Mouse (Mus musculus) CH12.LX (cell line): ENCODE measurements around the gene Uggt2. TPM values are rescaled to one million over a fixed set of nuclear protein-coding genes. Genes with fewer than 3 reads are reported as not detected.

Experiments used
- DNase-seq: peaks from one replicate; pipeline ENCODE4 v3.0.0-alpha.2; 2013; ENCODE audit errors: extremely low read depth
- H3K27ac ChIP-seq: 2 replicates; pipeline ENCODE4 v1.5.1; 2012; ENCODE audit warnings: low read depth, mild to moderate bottlenecking, control low read depth, moderate library complexity; ENCODE audit not compliant: insufficient read depth
- H3K27me3 ChIP-seq: replicated peaks from 2 replicates; pipeline ENCODE3; 2012; ENCODE audit warnings: inconsistent platforms
- H3K36me3 ChIP-seq, 2 experiments: replicated peaks in 1 of 2; 2 replicates each; pipeline versions ENCODE3 to v1.6.1; 2012; ENCODE audit warnings: inconsistent platforms in 1 of 2, low read length in 1 of 2, mild to moderate bottlenecking in 1 of 2, mixed read lengths in 1 of 2, moderate library complexity in 1 of 2; ENCODE audit not compliant: control insufficient read depth in 1 of 2, insufficient read depth in 1 of 2
- H3K4me1 ChIP-seq, 2 experiments: 2 replicates each; pipeline ENCODE4 v1.6.1; 2012; ENCODE audit warnings: inconsistent platforms in 1 of 2, moderate library complexity in 1 of 2; ENCODE audit not compliant: insufficient read depth in 2 of 2, control insufficient read depth in 1 of 2
- H3K4me2 ChIP-seq: 2 replicates; pipeline ENCODE4 v1.6.1; 2012; ENCODE audit warnings: low read depth, mild to moderate bottlenecking, control low read depth; ENCODE audit not compliant: poor library complexity, insufficient read depth, severe bottlenecking
- H3K4me3 ChIP-seq, 3 experiments: fragments of 150-350 bp in 1 of 3; sonication (generic) in 1 of 3; replicated peaks in 1 of 3; 2 replicates each; pipeline versions ENCODE3 to v1.5.1; 2011 to 2012; ENCODE audit warnings: low read depth in 2 of 3, low read length in 2 of 3, mild to moderate bottlenecking in 2 of 3, moderate library complexity in 2 of 3, control low read depth in 1 of 3, improper control_type of control experiment in 1 of 3, inconsistent platforms in 1 of 3, mixed read lengths in 1 of 3; ENCODE audit not compliant: poor library complexity in 1 of 3
- H3K79me2 ChIP-seq: replicated peaks from 2 replicates; pipeline ENCODE4 v1.6.1; 2012; ENCODE audit warnings: mild to moderate bottlenecking, moderate library complexity; ENCODE audit not compliant: control insufficient read depth, poor library complexity, insufficient read depth, severe bottlenecking; ENCODE audit errors: extremely low read depth
- H3K9ac ChIP-seq: 2 replicates; pipeline ENCODE4 v1.6.1; 2012; ENCODE audit warnings: low read depth, mild to moderate bottlenecking, control low read depth, moderate library complexity; ENCODE audit not compliant: insufficient read depth
- H3K9me3 ChIP-seq: replicated peaks from 2 replicates; pipeline ENCODE3; 2012; ENCODE audit warnings: low read length, inconsistent platforms, mixed read lengths
- BHLHE40 ChIP-seq: IDR thresholded peaks from 2 replicates; pipeline ENCODE4 v1.6.1; 2011; ENCODE audit warnings: mild to moderate bottlenecking, low read depth, low read length, improper control_type of control experiment
- CTCF ChIP-seq, 2 experiments: IDR thresholded peaks in 1 of 2; conservative IDR thresholded peaks in 1 of 2; 2 replicates each; pipeline ENCODE4 v1.5.1; 2011 to 2012; ENCODE audit warnings: low read depth in 2 of 2, low read length in 2 of 2, improper control_type of control experiment in 1 of 2, inconsistent platforms in 1 of 2, mild to moderate bottlenecking in 1 of 2, moderate library complexity in 1 of 2
- E2F4 ChIP-seq: IDR thresholded peaks from 2 replicates; pipeline ENCODE4 v1.6.1; 2011; ENCODE audit warnings: low read depth, low read length, improper control_type of control experiment; ENCODE audit not compliant: insufficient replicate concordance
- ETS1 ChIP-seq: conservative IDR thresholded peaks from 2 replicates; pipeline ENCODE4 v1.6.1; 2012; ENCODE audit warnings: low read depth, mild to moderate bottlenecking, inconsistent platforms, low read length, improper control_type of control experiment, moderate library complexity
- IRF4 ChIP-seq: IDR thresholded peaks from 2 replicates; pipeline ENCODE4 v1.6.1; 2014; ENCODE audit warnings: low read depth, mild to moderate bottlenecking, inconsistent platforms, low read length, improper control_type of control experiment
- KAT2A ChIP-seq: IDR thresholded peaks from 2 replicates; pipeline ENCODE4 v1.6.1; 2012; ENCODE audit warnings: low read length, improper control_type of control experiment, inconsistent platforms; ENCODE audit not compliant: insufficient replicate concordance
- MAZ ChIP-seq: IDR thresholded peaks from 2 replicates; pipeline ENCODE4 v1.6.1; 2012; ENCODE audit warnings: low read depth, mild to moderate bottlenecking, inconsistent platforms, low read length, improper control_type of control experiment, moderate library complexity
- MYC ChIP-seq: IDR thresholded peaks from 2 replicates; pipeline ENCODE4 v1.6.1; 2011; ENCODE audit warnings: low read depth, mild to moderate bottlenecking, improper control_type of control experiment, low read length
- RAD21 ChIP-seq: IDR thresholded peaks from 2 replicates; pipeline ENCODE4 v1.6.1; 2011; ENCODE audit warnings: low read depth, mild to moderate bottlenecking, low read length, improper control_type of control experiment, moderate library complexity
- RCOR1 ChIP-seq: conservative IDR thresholded peaks from 2 replicates; pipeline ENCODE4 v1.6.1; 2012; ENCODE audit warnings: low read depth, mild to moderate bottlenecking, inconsistent platforms, low read length, improper control_type of control experiment
- SMC3 ChIP-seq: IDR thresholded peaks from 2 replicates; pipeline ENCODE4 v1.6.1; 2011; ENCODE audit warnings: low read depth, low read length, improper control_type of control experiment
- ZC3H11A ChIP-seq: IDR thresholded peaks from 2 replicates; pipeline ENCODE4 v1.6.1; 2012; ENCODE audit warnings: low read depth, mild to moderate bottlenecking, inconsistent platforms, low read length, improper control_type of control experiment
- ZMIZ1 ChIP-seq: IDR thresholded peaks from 2 replicates; pipeline ENCODE4 v1.6.1; 2012; ENCODE audit warnings: low read depth, mild to moderate bottlenecking, inconsistent platforms, low read length, improper control_type of control experiment
- ZNF384 ChIP-seq: IDR thresholded peaks from 2 replicates; pipeline ENCODE4 v1.6.1; 2012; ENCODE audit warnings: low read depth, low read length, improper control_type of control experiment, inconsistent platforms
- dilution Hi-C: fragments of 300-500 bp; cut with MboI; formaldehyde crosslinking; loops from 2 replicates; pipeline ENCODE4 v1.14.3; 2020; ENCODE audit warnings: low sequenced_read_pairs; ENCODE audit not compliant: extremely low pct_unique_long_range_greater_than_20kb, extremely low pct_ligation_motif_present
- in situ Hi-C: fragments of 300-500 bp; cut with MboI; formaldehyde crosslinking; loops from 3 replicates; pipeline ENCODE4 v1.14.3; 2019; ENCODE audit warnings: low sequenced_read_pairs, low pct_ligation_motif_present, low pct_unique_long_range_greater_than_20kb, mixed read lengths
- polyA plus RNA-seq: library from polyadenylated mRNA; unstranded; fragments of >175 nt; gene quantifications from 2 replicates; pipeline ENCODE4 v1.2.1, GENCODE M21; 2012; ENCODE audit warnings: low read depth; ENCODE audit not compliant: insufficient read length
- total RNA-seq, 2 experiments: library from RNA; depleted of rRNA; stranded (reverse); fragments of 300-350 nt in 1 of 2; fragments of >200 nt in 1 of 2; gene quantifications; 2 replicates each; pipeline ENCODE4 v1.2.3; 2012 to 2014

The Uggt2 gene
- total and polyA plus RNA-seq, 3 experiments, result 0.42 to 1.2 (median 1.0) TPM

- H3K27me3 ChIP-seq, result no peaks in the 10 kb centered on the region
- no peaks in the 10 kb centered on the region for H3K4me1 ChIP-seq
- no peak overlapping the region for H3K4me3 ChIP-seq
- in situ Hi-C loops (no loop called here), dilution Hi-C loops (no loop called here)
- peaks cover 0 to 21% of the 10 kb centered on the region in 2 experiments for H3K36me3 ChIP-seq
- TF ChIP-seq RAD21, result peak; percentile 66
- no peak for TF ChIP-seq MAZ
- peak; percentile 67 for TF ChIP-seq SMC3
- peak; percentile 66 to 78 for TF ChIP-seq CTCF (conservative IDR thresholded peaks at IDR 0.05 in 1 of 2, IDR thresholded peaks at IDR 0.05 in 1 of 2; ENCODE audit: low read depth in 2 of 2, low read length in 2 of 2)
- peak; percentile 54 for TF ChIP-seq BHLHE40
- peak; percentile 67 for DNase-seq
- no peak overlapping the region for H3K9ac ChIP-seq
- H3K79me2 ChIP-seq, result no peaks in the 10 kb centered on the region
- H3K4me2 ChIP-seq, result no peak overlapping the region
- no peak overlapping the region for H3K27ac ChIP-seq
- H3K9me3 ChIP-seq, result no peaks in the 10 kb centered on the region
These were observed 112.3 kb downstream of the Uggt2 start for GRCm38 (mm10) chr14:118986653-118987522.

- H3K4me1 ChIP-seq, result no peaks in the 10 kb centered on the region
- TF ChIP-seq SMC3 (no peak), E2F4 (no peak), ZC3H11A (no peak), ZNF384 (no peak), ETS1 (no peak), RCOR1 (no peak), MYC (no peak), ZMIZ1 (no peak), IRF4 (no peak), KAT2A (no peak)
- TF ChIP-seq, all 38 proteins: peak for 0
- H3K9me3 ChIP-seq, result no peaks in the 10 kb centered on the region
- H3K9ac ChIP-seq, result no peak overlapping the region
- H3K27me3 ChIP-seq, result no peaks in the 10 kb centered on the region
- dilution Hi-C loops (no loop called here), in situ Hi-C loops (no loop called here)
- no peak overlapping the region for H3K4me2 ChIP-seq
- peaks cover 10 to 38% of the 10 kb centered on the region in 2 experiments for H3K36me3 ChIP-seq
- H3K79me2 ChIP-seq, result no peaks in the 10 kb centered on the region
- H3K27ac ChIP-seq, result no peak overlapping the region
- H3K4me3 ChIP-seq, result no peak overlapping the region
- DNase-seq, result no peak
These were observed 115.1 kb downstream of the Uggt2 start for GRCm38 (mm10) chr14:118984161-118984560.
